Mouse (Mus musculus) forebrain, embryonic 16.5 days (tissue): Measurements from ENCODE around the gene Pla2g4b. TPM values are rescaled to one million over a fixed set of nuclear protein-coding genes. Genes with fewer than 3 reads are reported as not detected.

Source experiments
- ATAC-seq: fragments of 200-750 bp; cut with Nextera tagmentation; 2 replicates; pipeline ENCODE4 v1.8.0; 2017; ENCODE audit warnings: mild to moderate bottlenecking, moderate library complexity
- H3K27ac ChIP-seq: fragments of 300-500 bp; sonication (generic); 2 replicates; pipeline ENCODE4 v1.5.1; 2014; ENCODE audit warnings: low read length, control low read depth
- H3K27me3 ChIP-seq: fragments of 300-500 bp; sonication (generic); replicated peaks from 2 replicates; pipeline ENCODE4 v1.6.1; 2014; ENCODE audit warnings: low read length; ENCODE audit not compliant: control insufficient read depth, insufficient read depth
- H3K36me3 ChIP-seq: fragments of 300-500 bp; sonication (generic); 2 replicates; pipeline ENCODE4 v1.6.1; 2014; ENCODE audit not compliant: control insufficient read depth, insufficient read depth
- H3K4me1 ChIP-seq: fragments of 300-500 bp; sonication (generic); replicated peaks from 2 replicates; pipeline ENCODE4 v1.6.1; 2014; ENCODE audit warnings: low read length; ENCODE audit not compliant: control insufficient read depth, insufficient read depth
- H3K4me2 ChIP-seq: fragments of 300-500 bp; sonication (generic); 2 replicates; pipeline ENCODE4 v1.6.1; 2014; ENCODE audit warnings: mild to moderate bottlenecking, low read length, control low read depth
- H3K4me3 ChIP-seq: fragments of 300-500 bp; sonication (generic); replicated peaks from 2 replicates; pipeline ENCODE4 v1.5.1; 2014; ENCODE audit warnings: mild to moderate bottlenecking, low read length, control low read depth
- H3K9ac ChIP-seq: fragments of 300-500 bp; sonication (generic); replicated peaks from 2 replicates; pipeline ENCODE4 v1.6.1; 2014; ENCODE audit warnings: low read depth, low read length, control low read depth
- H3K9me3 ChIP-seq: fragments of 300-500 bp; sonication (generic); 2 replicates; pipeline ENCODE4 v1.6.1; 2016; ENCODE audit warnings: low read length; ENCODE audit not compliant: control insufficient read depth
- WGBS: fragments of 180-500 bp; shearing (Covaris S2); extraction: QIAGEN DNeasy Blood & Tissue Kit; methylation state at CpG from one replicate; pipeline ENCODE4 v1.1.7; 2014; 5-methylcytosine and 5-hydroxymethylcytosine counted together
- microRNA-seq: library from miRNA; unstranded; fragments of <30 nt; microRNA quantifications from one replicate; pipeline ENCODE4, GENCODE M21; 2017
- polyA plus RNA-seq: library from polyadenylated mRNA; unstranded; fragments of >200 nt; fragmentation: Nextera tagmentation; extraction: Ambion mirVana; gene quantifications from 2 replicates; pipeline ENCODE4 v1.2.1, GENCODE M21; 2015

Pla2g4b gene
- polyA plus RNA-seq, 1 experiment from 2014 or later: 4.0 TPM

GRCm38 (mm10) chr2:120087897-120088296 lies 54.7 kb downstream of the Pla2g4b start:
- Histone ChIP-seq H3K9me3 (no peaks in the 10 kb centered on the region), H3K4me1 (no peaks in the 10 kb centered on the region), H3K27ac (no peak overlapping the region), H3K4me2 (no peak overlapping the region), H3K27me3 (no peaks in the 10 kb centered on the region), H3K36me3 (no peaks in the 10 kb centered on the region), H3K9ac (no peak overlapping the region), H3K4me3 (no peak overlapping the region)
- no peak for ATAC-seq
- 92% methylated on average over 2 of the region's 2 CpGs for WGBS

- WGBS: 95% methylated on average over 17 of the region's 17 CpGs
- Histone ChIP-seq H3K36me3 (no peaks in the 10 kb centered on the region), H3K4me3 (no peak overlapping the region), H3K9ac (no peak overlapping the region), H3K4me1 (no peaks in the 10 kb centered on the region), H3K27me3 (no peaks in the 10 kb centered on the region), H3K4me2 (no peak overlapping the region), H3K27ac (no peak overlapping the region), H3K9me3 (no peaks in the 10 kb centered on the region)
- ATAC-seq: no peak
Observed at GRCm38 (mm10) chr2:120090979-120091378, 57.8 kb downstream of the Pla2g4b start.

Small RNA genes lying within 50 kb of the gene (microRNA-seq; reads per million reads assigned to microRNA genes)
- not detected for gene Mir7665

Other genes with a start within 250 kb of the Pla2g4b start
- 19.9 and 20.5 TPM in 2 replicates for gene Rpap1, start 245.9 kb upstream of the Pla2g4b start, polyA plus RNA-seq
- 17.3 and 17.6 TPM in 2 replicates for gene Tyro3, start 235.7 kb upstream of the Pla2g4b start, polyA plus RNA-seq
- 29.0 and 29.5 TPM in 2 replicates for gene Mga, start 136.2 kb upstream of the Pla2g4b start, polyA plus RNA-seq
- 4.9 and 5.8 TPM in 2 replicates for gene Mapkbp1, start 60.7 kb upstream of the Pla2g4b start, polyA plus RNA-seq
- gene Jmjd7, start 5.9 kb upstream of the Pla2g4b start, polyA plus RNA-seq: 16.2 and 17.4 TPM in 2 replicates
- gene Gm28042, start 5.9 kb upstream of the Pla2g4b start, polyA plus RNA-seq: 4.6 and 7.2 TPM in 2 replicates
- gene Ehd4, start 121.2 kb downstream of the Pla2g4b start, polyA plus RNA-seq: 9.7 and 11.9 TPM in 2 replicates
- gene Pla2g4e, start 211.9 kb downstream of the Pla2g4b start, polyA plus RNA-seq: 2.6 and 3.4 TPM in 2 replicates